Mouse (Mus musculus): ENCODE results near the gene Gm11985. TPM values are rescaled to one million over a fixed set of nuclear protein-coding genes. Genes with fewer than 3 reads are reported as not detected.
"Not testable (repeated sequence)": the region's sequence is repeated elsewhere in the genome, so short reads cannot be mapped to it uniquely, and the experiment has no call there.

Gm11985 gene
- total RNA-seq (2022) = not detected

DNA sequence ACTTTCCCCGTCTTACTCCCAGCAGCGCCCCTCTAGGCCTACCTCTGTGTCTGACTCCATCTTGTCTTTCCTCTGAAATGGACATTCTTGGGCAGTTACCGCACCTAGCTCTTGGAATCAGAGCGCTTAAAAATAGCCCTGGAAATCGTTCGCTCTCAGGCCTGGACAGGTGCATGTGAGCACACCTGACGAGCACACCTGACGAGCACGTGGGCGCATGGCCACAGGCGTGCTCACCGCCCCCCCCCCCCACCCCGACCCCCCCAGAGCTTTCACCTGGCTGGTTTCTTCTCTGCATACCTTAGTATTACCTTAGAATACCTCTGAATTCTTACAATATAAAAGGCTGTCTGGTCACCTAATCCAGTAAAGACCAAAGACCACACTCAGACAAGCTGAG lies at the start of gene Gm11985:
Gene Gm11985, minus strand, starts transcription at position 101 of the 400 bp plus-strand sequence.
- DNase-seq = no peak

DNA sequence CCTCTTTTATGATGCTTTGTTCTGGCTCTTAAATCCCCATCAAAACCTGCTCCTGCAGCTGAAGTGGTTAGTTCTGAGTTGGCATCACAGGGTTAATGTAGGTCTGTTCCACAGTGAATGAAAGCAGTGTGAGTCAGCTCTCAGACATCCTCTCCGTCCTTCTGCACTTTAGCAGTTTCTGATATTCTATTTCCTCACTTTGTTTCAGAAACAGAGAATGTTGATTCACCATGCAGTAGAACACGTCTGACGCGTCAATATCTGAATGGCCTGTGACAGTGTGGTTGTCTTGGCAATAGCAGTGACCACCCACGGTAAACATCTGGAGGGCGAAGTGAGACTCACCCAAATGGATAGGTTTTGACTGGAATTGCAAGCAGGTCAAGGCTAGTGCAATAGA lies 49.3 kb upstream of the Gm11985 start:
- no peak for DNase-seq

- no peak for DNase-seq
Measured at GRCm38 (mm10) chr11:7236751-7237150, 48.4 kb upstream of the Gm11985 start.

DNA sequence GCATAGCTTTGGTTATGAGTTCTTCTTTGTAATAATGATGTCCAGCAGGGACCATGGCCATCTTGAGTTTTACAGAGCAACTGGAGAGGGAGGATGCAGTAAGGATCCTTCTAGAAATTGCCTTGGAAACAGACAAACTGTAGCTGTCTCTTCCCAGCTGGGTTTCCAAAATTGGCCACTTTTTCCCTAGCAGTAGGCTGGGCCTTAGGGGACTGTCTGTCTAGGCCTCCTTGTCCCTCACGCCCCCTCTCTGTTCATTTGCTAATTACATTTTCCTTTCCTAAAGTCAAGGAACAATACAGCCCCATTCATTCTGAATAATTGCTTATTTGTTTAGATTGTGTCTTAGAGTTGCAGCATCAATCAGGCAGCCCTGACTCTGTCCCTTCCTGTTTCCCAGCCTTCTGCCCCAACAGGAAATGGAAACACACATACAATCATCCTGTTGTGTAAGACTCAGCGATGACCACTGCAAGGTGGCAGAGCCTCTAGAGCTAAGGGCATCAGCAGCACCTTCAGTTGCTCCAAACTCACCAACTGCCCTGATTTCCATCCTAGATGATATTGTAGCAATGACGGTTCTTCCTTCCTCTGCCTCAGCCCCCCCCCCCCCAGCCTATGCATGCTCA lies 46.7 kb upstream of the Gm11985 start:
- no peak for DNase-seq

DNA sequence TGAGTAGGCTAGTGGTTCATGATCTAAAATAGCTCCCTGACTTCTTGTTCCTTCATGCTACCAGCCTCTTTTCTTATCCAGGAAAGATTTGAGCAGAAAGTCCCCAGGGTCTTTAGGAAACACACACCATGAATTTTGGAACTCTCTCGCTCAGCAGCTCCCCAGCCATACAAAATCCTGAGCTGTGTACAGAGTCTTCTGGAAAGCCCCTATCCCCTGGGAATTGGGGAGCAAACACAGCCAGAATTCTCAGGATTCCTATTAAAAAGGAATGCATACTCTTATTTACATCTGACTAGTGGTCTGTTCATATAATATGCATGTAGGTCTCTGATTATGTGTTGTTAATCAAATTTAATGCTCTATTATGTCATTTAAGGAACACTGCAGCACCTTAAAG lies 46.1 kb upstream of the Gm11985 start:
- DNase-seq = no peak

- no peak for DNase-seq
Measured at GRCm38 (mm10) chr11:7233333-7233732, 45.0 kb upstream of the Gm11985 start.

- DNase-seq = no peak
Measured at GRCm38 (mm10) chr11:7231958-7232357, 43.6 kb upstream of the Gm11985 start.

GRCm38 (mm10) chr11:7230000-7230399 lies 41.6 kb upstream of the Gm11985 start:
- DNase-seq = no peak

GRCm38 (mm10) chr11:7228107-7228506 lies 39.7 kb upstream of the Gm11985 start:
- DNase-seq = no peak

- no peak for DNase-seq
Measured at GRCm38 (mm10) chr11:7226810-7227550, 38.6 kb upstream of the Gm11985 start.

DNA sequence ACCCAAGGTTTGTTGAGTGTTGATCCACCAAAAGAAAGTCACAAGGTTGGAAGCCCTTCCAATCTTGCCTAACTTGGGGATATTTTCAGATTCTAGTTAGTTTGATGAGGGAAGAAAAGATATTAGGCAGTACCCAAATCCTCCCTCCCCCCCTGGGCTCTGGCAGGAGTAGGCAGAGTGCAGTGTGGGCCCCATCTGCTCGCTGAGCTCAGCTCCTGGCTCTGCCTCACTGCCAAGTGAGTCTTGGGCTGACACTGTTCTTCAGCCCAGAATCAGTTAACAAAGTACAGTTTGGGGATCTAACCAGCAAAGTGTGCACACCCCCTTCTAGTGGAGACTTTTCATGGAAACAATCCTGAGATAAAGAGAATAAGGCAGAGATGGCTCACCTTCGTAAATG lies 37.8 kb upstream of the Gm11985 start:
- no peak for DNase-seq

- not testable (repeated sequence) for DNase-seq
Measured at GRCm38 (mm10) chr11:7221826-7222225, 33.5 kb upstream of the Gm11985 start.

- peak; percentile 28 for DNase-seq
Measured at GRCm38 (mm10) chr11:7215703-7216102, 27.3 kb upstream of the Gm11985 start.

- peak; percentile 17 for DNase-seq
Measured at GRCm38 (mm10) chr11:7214761-7215160, 26.4 kb upstream of the Gm11985 start.

DNA sequence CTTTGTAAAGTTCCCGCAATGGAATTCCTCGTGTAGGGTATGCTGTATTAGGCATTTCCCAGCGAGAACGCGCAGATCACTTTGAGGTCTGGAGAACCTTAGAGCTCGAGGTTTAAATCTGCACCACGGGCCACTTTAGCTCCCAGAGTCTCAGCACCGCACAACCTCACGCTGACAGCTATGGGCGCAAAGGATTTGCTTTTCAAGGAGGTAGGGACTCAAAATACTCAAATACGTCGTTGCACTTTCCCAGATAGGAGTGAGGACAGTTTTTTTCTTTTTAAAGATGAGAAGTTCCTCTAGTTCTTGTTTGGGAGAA lies 25.9 kb upstream of the Gm11985 start:
- no peak for DNase-seq

GRCm38 (mm10) chr11:7213501-7214341 lies 25.4 kb upstream of the Gm11985 start, which contains the start of gene Igfbp3:
Igfbp3 (minus strand) TSS chr11:7213923.
- no peak for DNase-seq

GRCm38 (mm10) chr11:7213161-7213500 lies 24.8 kb upstream of the Gm11985 start:
- no peak for DNase-seq

GRCm38 (mm10) chr11:7212126-7212798 lies 23.9 kb upstream of the Gm11985 start:
- no peak for DNase-seq

GRCm38 (mm10) chr11:7211211-7211610 lies 22.8 kb upstream of the Gm11985 start:
- peak; percentile 9 for DNase-seq

DNA sequence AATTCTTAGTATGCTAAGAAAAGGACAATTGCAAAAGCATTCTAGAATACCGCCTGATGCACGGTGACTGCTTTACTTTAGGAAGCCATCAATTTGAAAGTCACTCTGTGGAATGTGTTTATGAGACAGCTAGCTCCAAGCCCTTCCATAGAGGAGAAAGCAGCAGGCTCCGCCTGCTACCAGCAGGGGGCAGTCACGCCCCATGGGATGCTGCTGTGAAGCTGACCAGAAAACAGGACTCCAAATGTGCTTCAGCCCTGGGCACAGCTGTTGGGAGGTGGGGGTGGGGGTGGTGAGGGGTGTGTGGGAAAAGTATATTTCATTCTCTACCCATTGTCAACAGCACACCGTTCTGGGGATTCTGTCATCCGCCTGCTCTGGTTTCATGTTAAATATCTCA lies 22.0 kb upstream of the Gm11985 start:
- peak; percentile 44 for DNase-seq

DNA sequence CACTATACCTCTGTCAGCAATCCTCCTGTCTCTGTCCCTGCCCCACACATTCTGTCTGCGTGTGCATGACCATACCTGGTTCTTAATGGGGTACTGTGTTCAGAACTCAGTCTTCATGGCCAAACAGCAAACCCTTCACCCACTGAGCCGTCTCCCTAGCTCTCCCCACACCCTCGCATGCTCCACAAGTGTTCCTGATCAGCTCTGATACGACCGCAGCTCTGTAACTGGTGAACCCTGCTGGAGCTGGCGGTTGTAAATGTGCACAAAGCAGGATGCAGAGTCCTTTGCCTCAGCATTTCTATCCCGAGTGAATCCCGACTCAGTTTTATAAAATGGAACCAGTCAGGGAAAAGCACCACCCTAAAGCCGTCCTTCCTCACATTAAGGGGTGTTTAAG lies 15.5 kb upstream of the Gm11985 start:
- no peak for DNase-seq

GRCm38 (mm10) chr11:7202206-7202605 lies 13.8 kb upstream of the Gm11985 start:
- no peak for DNase-seq

DNA sequence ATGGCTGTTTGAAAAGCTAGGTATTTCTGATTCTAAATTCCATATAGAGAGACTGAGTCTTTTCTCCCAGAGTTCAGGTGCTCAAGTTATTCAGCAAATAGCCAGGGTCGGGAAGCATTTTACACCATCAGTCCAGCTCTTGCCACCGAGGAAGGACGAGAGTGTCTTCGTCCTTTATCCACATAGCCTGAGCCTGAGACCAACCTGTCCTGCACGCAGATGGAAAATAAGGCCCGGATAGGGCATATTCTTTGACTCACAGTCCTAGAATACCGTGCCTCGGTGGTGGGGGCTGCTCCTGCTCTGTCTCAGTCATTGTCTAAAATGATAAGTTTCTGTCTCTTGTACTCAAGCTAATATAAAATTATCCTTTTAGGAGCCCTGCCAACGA lies 12.0 kb upstream of the Gm11985 start:
- no peak for DNase-seq

All from adrenal gland, adult 8-10 months (tissue).